Mouse (Mus musculus): Measurements from ENCODE around the gene Cic. TPM values are rescaled to one million over a fixed set of nuclear protein-coding genes. Genes with fewer than 3 reads are reported as not detected.

Cic gene
- polyA plus RNA-seq, 1 experiment from 2014 or later, result 37.2 TPM

- no peak for DNase-seq (ENCODE audit: low spot score)
These were observed 71.8 kb downstream of the Cic start for GRCm38 (mm10) chr7:25339329-25339728.

GRCm38 (mm10) chr7:25341000-25341784 lies 73.7 kb downstream of the Cic start:
- no peak for DNase-seq (ENCODE audit: low spot score)

Small RNAs within 50 kb of the gene (microRNA-seq; reads per million reads assigned to microRNA genes)
- gene Mir7048 (ENCODE audit: borderline number of aligned reads), result not detected

Other genes with a start within 250 kb of the Cic start
- gene Grik5, start 195.4 kb upstream of the Cic start, polyA plus RNA-seq (2015; fragmentation: Nextera tagmentation; extraction: Ambion mirVana), result 0.80 and 1.2 TPM in 2 replicates
- 18.1 and 20.8 TPM in 2 replicates for gene Zfp574, start 195.1 kb upstream of the Cic start, polyA plus RNA-seq (2015; fragmentation: Nextera tagmentation; extraction: Ambion mirVana)
- gene Pou2f2, start 88.0 kb upstream of the Cic start, polyA plus RNA-seq (2015; fragmentation: Nextera tagmentation; extraction: Ambion mirVana), result 1.5 and 1.9 TPM in 2 replicates
- 28.4 and 32.8 TPM in 2 replicates for gene Dedd2, start 47.1 kb upstream of the Cic start, polyA plus RNA-seq (2015; fragmentation: Nextera tagmentation; extraction: Ambion mirVana)
- 2.7 and 3.1 TPM in 2 replicates for gene Zfp526, start 46.3 kb upstream of the Cic start, polyA plus RNA-seq (2015; fragmentation: Nextera tagmentation; extraction: Ambion mirVana)
- gene Gsk3a, start 29.9 kb upstream of the Cic start, polyA plus RNA-seq (2015; fragmentation: Nextera tagmentation; extraction: Ambion mirVana), result 16.7 and 17.5 TPM in 2 replicates
- 4.5 and 6.4 TPM in 2 replicates for gene Erf, start 16.9 kb upstream of the Cic start, polyA plus RNA-seq (2015; fragmentation: Nextera tagmentation; extraction: Ambion mirVana)
- 142 TPM in 2 replicates for gene Pafah1b3, start 30.3 kb downstream of the Cic start, polyA plus RNA-seq (2015; fragmentation: Nextera tagmentation; extraction: Ambion mirVana)
- gene Prr19, start 33.7 kb downstream of the Cic start, polyA plus RNA-seq (2015; fragmentation: Nextera tagmentation; extraction: Ambion mirVana), result 0.22 and 0.23 TPM in 2 replicates
- gene Tmem145, start 38.4 kb downstream of the Cic start, polyA plus RNA-seq (2015; fragmentation: Nextera tagmentation; extraction: Ambion mirVana), result not detected in 2 replicates
- 1.9 and 2.0 TPM in 2 replicates for gene Megf8, start 49.5 kb downstream of the Cic start, polyA plus RNA-seq (2015; fragmentation: Nextera tagmentation; extraction: Ambion mirVana)
- 4.1 and 11.4 TPM in 2 replicates for gene Cnfn, start 102.0 kb downstream of the Cic start, polyA plus RNA-seq (2015; fragmentation: Nextera tagmentation; extraction: Ambion mirVana)
- 7.5 and 8.4 TPM in 2 replicates for gene Lipe, start 131.0 kb downstream of the Cic start, polyA plus RNA-seq (2015; fragmentation: Nextera tagmentation; extraction: Ambion mirVana)
- 1.0 and 2.0 TPM in 2 replicates for gene Cxcl17, start 145.2 kb downstream of the Cic start, polyA plus RNA-seq (2015; fragmentation: Nextera tagmentation; extraction: Ambion mirVana)
- gene Ceacam1, start 209.9 kb downstream of the Cic start, polyA plus RNA-seq (2015; fragmentation: Nextera tagmentation; extraction: Ambion mirVana), result 2.0 and 2.5 TPM in 2 replicates

Data from thymus, postnatal 0 days (tissue).